Comparison of ENCODE assay signal across 14 mouse cellular contexts in genomic region chr6:114964235-114964634, GRCm38 (mm10). TPM values are rescaled to one million over a fixed set of nuclear protein-coding genes. Genes with fewer than 3 reads are reported as not detected.
A peak's percentile ranks its signal among the peaks of the same experiment; 100 is the strongest.
DNase-seq lines count a peak whose midpoint lies in the region; ATAC-seq and TF ChIP-seq lines count a peak whose summit lies in the region.
"Had no signal": no experiment of that assay in that cellular context is flagged by ENCODE, and none has a peak within 500 bp of the region (broad histone marks: within the 10 kb centered on the region; RNA-seq: fewer than 3 reads in every experiment).

No protein-coding gene starts in this region.

- H3K27ac ChIP-seq in embryonic facial prominence, embryonic 13.5 days: peak overlapping the region; percentile 23; the same call in 1 of the 2 replicates
- H3K27ac ChIP-seq in embryonic facial prominence, embryonic 10.5 days (replicated peaks): no peak overlapping the region
- H3K27ac ChIP-seq in layer of hippocampus, adult 2 months: peak overlapping the region; percentile 78; the same call in 1 of the 2 replicates
- H3K27ac ChIP-seq: heart, adult 2 months; neural tube, embryonic 12.5 days had no signal

- H3K9me3 ChIP-seq in embryonic facial prominence, embryonic 13.5 days: no peaks in the 10 kb centered on the region
- no peaks in the 10 kb centered on the region for H3K9me3 ChIP-seq in embryonic facial prominence, embryonic 10.5 days
- H3K9me3 ChIP-seq: neural tube, embryonic 12.5 days had no signal

- H3K4me3 ChIP-seq in embryonic facial prominence, embryonic 13.5 days: no peak overlapping the region
- no peak overlapping the region for H3K4me3 ChIP-seq in embryonic facial prominence, embryonic 10.5 days
- no peak overlapping the region for H3K4me3 ChIP-seq in layer of hippocampus, adult 2 months
- H3K4me3 ChIP-seq: heart, adult 2 months; neural tube, embryonic 12.5 days had no signal

- H3K9ac ChIP-seq in embryonic facial prominence, embryonic 13.5 days: no peak overlapping the region
- H3K9ac ChIP-seq: forebrain, postnatal 0 days; neural tube, embryonic 12.5 days had no signal

- no peak for ATAC-seq in embryonic facial prominence, embryonic 13.5 days (ENCODE audit: insufficient number of reproducible peaks, insufficient read depth, low FRiP score, low TSS enrichment, low read depth)
- ATAC-seq: forebrain, postnatal 0 days had no signal

- no peak for DNase-seq in embryonic facial prominence, embryonic 10.5 days (ENCODE audit: low spot score)
- DNase-seq in layer of hippocampus, adult 2 months (ENCODE audit: low spot score in 2 of 2): no peak
- no peak for DNase-seq in layer of hippocampus, adult 18-20 months (ENCODE audit: low spot score in 2 of 2)
- DNase-seq in 3134 (ENCODE audit: extremely low read depth, insufficient read length, low spot score) (peak; percentile 60), adipocyte (ENCODE audit: low spot score) (peak; percentile 16)
- DNase-seq in embryo, embryonic 11 days: no peak
- DNase-seq in spleen, adult 18-20 months: no peak
- DNase-seq: cerebellum, postnatal 14 days; forebrain, postnatal 0 days; heart, adult 2 months; lung, adult 2 months had no signal

- 58% methylated on average over 2 of the region's 2 CpGs for WGBS in embryonic facial prominence, embryonic 13.5 days
- WGBS in embryonic facial prominence, embryonic 10.5 days: 79% methylated on average over 2 of the region's 2 CpGs

- no peak for TF ChIP-seq CTCF in layer of hippocampus, adult 2 months (conservative IDR thresholded peaks at IDR 0.05)

- H3K4me1 ChIP-seq in embryonic facial prominence, embryonic 13.5 days: peaks cover 47% of the 10 kb centered on the region
- H3K4me1 ChIP-seq in embryonic facial prominence, embryonic 10.5 days: peaks cover 25% of the 10 kb centered on the region

- no peak overlapping the region for H3K4me2 ChIP-seq in embryonic facial prominence, embryonic 13.5 days
- H3K4me2 ChIP-seq: midbrain, embryonic 11.5 days; neural tube, embryonic 12.5 days had no signal

- 0 out of 2 replicates have a peak, but pooled peaks cover 3% of the 10 kb centered on the region for H3K27me3 ChIP-seq in embryonic facial prominence, embryonic 13.5 days
- peaks cover 44% of the 10 kb centered on the region for H3K27me3 ChIP-seq in embryonic facial prominence, embryonic 10.5 days (replicated peaks; ENCODE audit: low read depth, poor library complexity, severe bottlenecking)

- H3K36me3 ChIP-seq in embryonic facial prominence, embryonic 13.5 days: no peaks in the 10 kb centered on the region
- no peaks in the 10 kb centered on the region for H3K36me3 ChIP-seq in embryonic facial prominence, embryonic 10.5 days (replicated peaks)
- H3K36me3 ChIP-seq: neural tube, embryonic 12.5 days had no signal

RNA-seq across cellular contexts. Expression of gene Vgll4, which starts 5.6 kb away (rescaled TPM):
- 148 TPM in 2 replicates for polyA plus RNA-seq in embryonic facial prominence, embryonic 13.5 days (2015; fragmentation: Nextera tagmentation; extraction: Ambion mirVana)
- 98.8 and 111 TPM in 2 replicates for polyA plus RNA-seq in embryonic facial prominence, embryonic 10.5 days (2016; fragmentation: Nextera tagmentation; extraction: Ambion mirVana)
- 10 to 100 TPM; 44.2 to 44.8 TPM for total RNA-seq in layer of hippocampus, adult 2 months (2021)
- 10 to 100 TPM; 46.9 to 49.2 TPM for total RNA-seq in layer of hippocampus, adult 18-20 months (2021)

Comparison
In these comparisons a context has a peak if more than half of its experiments do, and no peak if none do; other contexts are left out.
1. DNase-seq: peak in 3134 (single experiment) and adipocyte (single experiment); none in embryonic facial prominence, embryonic 10.5 days (single experiment), layer of hippocampus, adult 2 months (0 of 2), layer of hippocampus, adult 18-20 months (0 of 2), embryo, embryonic 11 days (single experiment) and spleen, adult 18-20 months (0 of 2).